Mouse (Mus musculus) MEL (cell line): ENCODE measurements around the gene Crat. TPM values are rescaled to one million over a fixed set of nuclear protein-coding genes. Genes with fewer than 3 reads are reported as not detected.

Experiments used
- DNase-seq: peaks from one replicate; pipeline ENCODE4 v3.0.0; 2011; ENCODE audit warnings: low read depth, low spot score
- H3K27ac ChIP-seq: 2 replicates; pipeline ENCODE4 v1.5.1; 2012; ENCODE audit warnings: low read depth, mild to moderate bottlenecking, control low read depth, low read length, moderate library complexity; ENCODE audit not compliant: control insufficient read depth
- H3K27me3 ChIP-seq, 2 experiments: fragments of 150-350 bp in 1 of 2; sonication (generic) in 1 of 2; 2 replicates each; pipeline ENCODE4 v1.6.1; 2012; ENCODE audit warnings: low read length in 2 of 2, mild to moderate bottlenecking in 2 of 2, improper control_type of control experiment in 1 of 2, moderate library complexity in 1 of 2; ENCODE audit not compliant: insufficient read depth in 2 of 2, control insufficient read depth in 1 of 2
- H3K36me3 ChIP-seq, 2 experiments: 2 replicates each; pipeline ENCODE4 v1.6.1; 2012 to 2014; ENCODE audit warnings: low read length in 2 of 2, improper control_type of control experiment in 1 of 2, inconsistent platforms in 1 of 2, mild to moderate bottlenecking in 1 of 2; ENCODE audit not compliant: insufficient read depth in 2 of 2, control insufficient read depth in 1 of 2
- H3K4me1 ChIP-seq, 2 experiments: fragments of 150-350 bp in 1 of 2; sonication (generic) in 1 of 2; 2 replicates each; pipeline ENCODE4 v1.6.1; 2012; ENCODE audit warnings: low read length in 2 of 2, improper control_type of control experiment in 1 of 2, mild to moderate bottlenecking in 1 of 2; ENCODE audit not compliant: insufficient read depth in 2 of 2, control insufficient read depth in 1 of 2
- H3K4me3 ChIP-seq, 2 experiments: fragments of 150-350 bp in 1 of 2; sonication (generic) in 1 of 2; 2 replicates each; pipeline ENCODE4 v1.5.1; 2012; ENCODE audit warnings: low read depth in 2 of 2, low read length in 2 of 2, mild to moderate bottlenecking in 2 of 2, moderate library complexity in 2 of 2, control low read depth in 1 of 2, improper control_type of control experiment in 1 of 2; ENCODE audit not compliant: control insufficient read depth in 1 of 2, insufficient read depth in 1 of 2
- H3K79me2 ChIP-seq: 2 replicates; pipeline ENCODE4 v1.6.1; 2012; ENCODE audit warnings: mild to moderate bottlenecking, low read length, moderate library complexity; ENCODE audit not compliant: control insufficient read depth, poor library complexity, insufficient read depth
- H3K9ac ChIP-seq: 2 replicates; pipeline ENCODE4 v1.6.1; 2012; ENCODE audit warnings: low read depth, mild to moderate bottlenecking, control low read depth, low read length, moderate library complexity; ENCODE audit not compliant: control insufficient read depth, poor library complexity, severe bottlenecking
- H3K9me3 ChIP-seq: fragments of 150-350 bp; sonication (generic); replicated peaks from 2 replicates; pipeline ENCODE4 v1.6.1; 2012; ENCODE audit warnings: mild to moderate bottlenecking, low read length, improper control_type of control experiment, moderate library complexity; ENCODE audit not compliant: insufficient read depth
- BHLHE40 ChIP-seq: IDR thresholded peaks from 2 replicates; pipeline ENCODE4 v1.6.1; 2012; ENCODE audit warnings: low read depth, mild to moderate bottlenecking, inconsistent platforms, low read length, improper control_type of control experiment, borderline replicate concordance
- CHD2 ChIP-seq: IDR thresholded peaks from 2 replicates; pipeline ENCODE4 v1.6.1; 2011; ENCODE audit warnings: low read length, improper control_type of control experiment
- CTCF ChIP-seq, 3 experiments: IDR thresholded peaks in 2 of 3; conservative IDR thresholded peaks in 1 of 3; 2 replicates each; pipeline ENCODE4 v1.5.1; 2011 to 2012; ENCODE audit warnings: low read length in 3 of 3, low read depth in 2 of 3, mild to moderate bottlenecking in 2 of 3, improper control_type of control experiment in 1 of 3, inconsistent platforms in 1 of 3, mixed read lengths in 1 of 3, moderate library complexity in 1 of 3; ENCODE audit not compliant: control insufficient read depth in 1 of 3, insufficient read depth in 1 of 3, poor library complexity in 1 of 3, severe bottlenecking in 1 of 3
- ELF1 ChIP-seq: IDR thresholded peaks from 2 replicates; pipeline ENCODE4 v1.6.1; 2014; ENCODE audit warnings: low read depth, mild to moderate bottlenecking, inconsistent platforms, low read length, improper control_type of control experiment, moderate library complexity
- ETS1 ChIP-seq: IDR thresholded peaks from 2 replicates; pipeline ENCODE4 v1.6.1; 2012; ENCODE audit warnings: low read depth, mild to moderate bottlenecking, inconsistent platforms, low read length, improper control_type of control experiment, moderate library complexity
- GABPA ChIP-seq: IDR thresholded peaks from 2 replicates; pipeline ENCODE4 v1.6.1; 2012; ENCODE audit warnings: low read depth, mild to moderate bottlenecking, inconsistent platforms, low read length, improper control_type of control experiment, moderate library complexity
- HCFC1 ChIP-seq: IDR thresholded peaks from 2 replicates; pipeline ENCODE4 v1.6.1; 2012; ENCODE audit warnings: low read depth, mild to moderate bottlenecking, inconsistent platforms, low read length, improper control_type of control experiment, moderate library complexity
- KAT2A ChIP-seq: conservative IDR thresholded peaks from 2 replicates; pipeline ENCODE4 v1.6.1; 2012; ENCODE audit warnings: low read depth, low read length, improper control_type of control experiment, inconsistent platforms
- MXI1 ChIP-seq: IDR thresholded peaks from 2 replicates; pipeline ENCODE4 v1.6.1; 2011; ENCODE audit warnings: mild to moderate bottlenecking, low read depth, low read length, improper control_type of control experiment
- MYC ChIP-seq: IDR thresholded peaks from 2 replicates; pipeline ENCODE4 v1.6.1; 2011; ENCODE audit warnings: low read depth, mild to moderate bottlenecking, low read length, improper control_type of control experiment, moderate library complexity
- NRF1 ChIP-seq: IDR thresholded peaks from 2 replicates; pipeline ENCODE4 v1.6.1; 2014; ENCODE audit warnings: low read depth, mild to moderate bottlenecking, inconsistent platforms, low read length, improper control_type of control experiment, moderate library complexity; ENCODE audit not compliant: poor library complexity, insufficient read depth, severe bottlenecking
- RAD21 ChIP-seq: IDR thresholded peaks from 2 replicates; pipeline ENCODE4 v1.6.1; 2011; ENCODE audit warnings: mild to moderate bottlenecking, low read depth, low read length, improper control_type of control experiment
- RCOR1 ChIP-seq: IDR thresholded peaks from 2 replicates; pipeline ENCODE4 v1.6.1; 2012; ENCODE audit warnings: low read depth, mild to moderate bottlenecking, inconsistent platforms, low read length, improper control_type of control experiment
- SIN3A ChIP-seq: IDR thresholded peaks from 2 replicates; pipeline ENCODE4 v1.6.1; 2012; ENCODE audit warnings: low read length, improper control_type of control experiment, inconsistent platforms
- SMC3 ChIP-seq: IDR thresholded peaks from 2 replicates; pipeline ENCODE4 v1.6.1; 2011; ENCODE audit warnings: low read depth, low read length, improper control_type of control experiment
- TBP ChIP-seq: IDR thresholded peaks from 2 replicates; pipeline ENCODE4 v1.8.0; 2011; ENCODE audit warnings: low read depth, low read length, improper control_type of control experiment
- UBTF ChIP-seq: IDR thresholded peaks from 2 replicates; pipeline ENCODE4 v1.6.1; 2012; ENCODE audit warnings: low read depth, mild to moderate bottlenecking, inconsistent platforms, low read length, improper control_type of control experiment, moderate library complexity, borderline replicate concordance; ENCODE audit not compliant: insufficient read depth
- USF1 ChIP-seq: IDR thresholded peaks from 2 replicates; pipeline ENCODE4 v1.6.1; 2014; ENCODE audit warnings: low read depth, mild to moderate bottlenecking, inconsistent platforms, low read length, improper control_type of control experiment, moderate library complexity
- USF2 ChIP-seq, 2 experiments: IDR thresholded peaks; 2 replicates each; pipeline ENCODE4 v1.6.1; 2011 to 2012; ENCODE audit warnings: improper control_type of control experiment in 2 of 2, low read length in 2 of 2, borderline replicate concordance in 1 of 2, inconsistent platforms in 1 of 2, low read depth in 1 of 2, mild to moderate bottlenecking in 1 of 2; ENCODE audit not compliant: insufficient read depth in 1 of 2
- ZC3H11A ChIP-seq: IDR thresholded peaks from 2 replicates; pipeline ENCODE4 v1.6.1; 2012; ENCODE audit warnings: low read depth, mild to moderate bottlenecking, inconsistent platforms, low read length, improper control_type of control experiment
- ZNF384 ChIP-seq: IDR thresholded peaks from 2 replicates; pipeline ENCODE4 v1.6.1; 2012; ENCODE audit warnings: low read depth, mild to moderate bottlenecking, inconsistent platforms, low read length, improper control_type of control experiment
- polyA plus RNA-seq, 2 experiments: library from polyadenylated mRNA; stranded (reverse) in 1 of 2; unstranded in 1 of 2; fragments of >175 nt in 1 of 2; fragments of >200 nt in 1 of 2; gene quantifications; 2 replicates each; pipeline versions ENCODE4 v1.2.1 to v1.2.4; 2012; ENCODE audit warnings: low replicate concordance in 2 of 2, low read depth in 1 of 2; ENCODE audit not compliant: insufficient read length in 2 of 2, insufficient read depth in 1 of 2, missing spikeins in 1 of 2
- total RNA-seq: library from RNA; depleted of rRNA; stranded (reverse); fragments of 300-350 nt; gene quantifications from 2 replicates; pipeline ENCODE4 v1.2.3, GENCODE M21; 2012

Gene Crat
- total and polyA plus RNA-seq, 3 experiments, result 22.0 to 93.9 TPM; not detected in 1

- peaks cover 0 to 18% of the 10 kb centered on the region in 2 experiments; a peak in 2 of 4 replicates for H3K36me3 ChIP-seq
- no peaks in the 10 kb centered on the region for H3K79me2 ChIP-seq
- no peak overlapping the region for H3K9ac ChIP-seq
- no peaks in the 10 kb centered on the region for H3K27me3 ChIP-seq
- H3K9me3 ChIP-seq, result no peaks in the 10 kb centered on the region
- H3K4me1 ChIP-seq, result no peaks in the 10 kb centered on the region
- no peak overlapping the region for H3K27ac ChIP-seq
- DNase-seq, result peak; percentile 79
- H3K4me3 ChIP-seq, result no peak overlapping the region
- TF ChIP-seq CHD2, result no peak
- TF ChIP-seq KAT2A, result no peak
- peak; percentile 74 for TF ChIP-seq RAD21
- TF ChIP-seq CTCF (IDR thresholded peaks at IDR 0.05 in 2 of 3, conservative IDR thresholded peaks at IDR 0.05 in 1 of 3; ENCODE audit: control insufficient read depth in 1 of 3, insufficient read depth in 1 of 3, low read depth in 2 of 3, low read length in 3 of 3, poor library complexity in 1 of 3, severe bottlenecking in 1 of 3), result peak; percentile 84 to 97 (median 88)
- TF ChIP-seq GABPA, result no peak
- TF ChIP-seq TBP, result no peak
- TF ChIP-seq UBTF, result no peak
- peak; percentile 34; the same call in 1 of the 2 replicates for TF ChIP-seq ZC3H11A
- peak; percentile 66 for TF ChIP-seq SMC3
- TF ChIP-seq NRF1, result no peak
- no peak for TF ChIP-seq ETS1
- no peak for TF ChIP-seq RCOR1
- TF ChIP-seq MXI1, result no peak
- no peak for TF ChIP-seq MYC
These were observed 19.9 kb upstream of the Crat start for GRCm38 (mm10) chr2:30435326-30436155.

GRCm38 (mm10) chr2:30429156-30429555 lies 13.5 kb upstream of the Crat start:
- H3K79me2 ChIP-seq, result no peaks in the 10 kb centered on the region
- DNase-seq, result peak; percentile 21
- H3K4me3 ChIP-seq, result no peak overlapping the region
- H3K27me3 ChIP-seq, result no peaks in the 10 kb centered on the region
- H3K27ac ChIP-seq, result no peak overlapping the region
- no peaks in the 10 kb centered on the region for H3K4me1 ChIP-seq
- H3K36me3 ChIP-seq, result peaks cover 0 to 28% of the 10 kb centered on the region in 2 experiments; a peak in 2 of 4 replicates
- no peaks in the 10 kb centered on the region for H3K9me3 ChIP-seq
- no peak for TF ChIP-seq BHLHE40
- TF ChIP-seq USF2 (IDR thresholded peaks at IDR 0.05; ENCODE audit: borderline replicate concordance in 1 of 2, insufficient read depth in 1 of 2, low read depth in 1 of 2, low read length in 2 of 2), result no peak
- no peak for TF ChIP-seq USF1
- no peak for TF ChIP-seq RCOR1
- no peak for TF ChIP-seq SIN3A
- TF ChIP-seq HCFC1, result no peak
- no peak for TF ChIP-seq ELF1
- no peak for TF ChIP-seq ZNF384
- H3K9ac ChIP-seq, result no peak overlapping the region
